Mouse (Mus musculus): Measurements from ENCODE around the gene Gm20721.

DNA sequence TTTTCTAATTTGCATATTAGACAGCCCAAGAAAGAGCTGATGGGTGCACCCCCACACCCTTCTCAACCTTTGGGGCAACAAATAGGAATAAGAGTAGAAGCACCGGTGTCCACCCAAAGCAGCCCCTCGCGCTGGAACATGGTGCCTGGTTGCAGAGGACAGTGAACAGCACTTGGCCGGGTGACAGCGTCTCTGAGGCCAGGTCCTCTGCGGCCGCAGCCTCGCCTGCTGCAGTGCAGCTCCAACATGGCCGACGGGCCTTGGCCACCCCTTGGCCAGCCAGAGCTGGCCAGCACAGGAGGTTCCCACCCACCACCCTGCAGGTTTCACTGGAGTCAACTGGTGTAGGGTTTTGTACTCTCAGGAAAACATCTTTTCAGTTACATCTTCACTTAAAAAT, 12.1 kb downstream of the Gm20721 start:
- TF ChIP-seq CTCF (IDR thresholded peaks at IDR 0.05; ENCODE audit: low read depth) (no peak), EP300 (IDR thresholded peaks at IDR 0.05; ENCODE audit: low read depth) (no peak)
